Mouse (Mus musculus): Measurements from ENCODE around the gene Dnajb14.
"Not testable (repeated sequence)": the region's sequence is repeated elsewhere in the genome, so short reads cannot be mapped to it uniquely, and the experiment has no call there.

Dnajb14 gene

GRCm38 (mm10) chr3:137952914-137953880, 85.7 kb downstream of the Dnajb14 start:
- DNase-seq (ENCODE audit: low spot score): no peak

- no peak for DNase-seq (ENCODE audit: low spot score)
Observed at GRCm38 (mm10) chr3:137954256-137954916, 86.9 kb downstream of the Dnajb14 start.

- no peak for DNase-seq (ENCODE audit: low spot score)
Observed at GRCm38 (mm10) chr3:137955560-137956081, 88.1 kb downstream of the Dnajb14 start.

GRCm38 (mm10) chr3:137957864-137958263, 90.4 kb downstream of the Dnajb14 start:
- no peak for DNase-seq (ENCODE audit: low spot score)

- no peak for DNase-seq (ENCODE audit: low spot score)
Observed at GRCm38 (mm10) chr3:137958352-137958751, 90.9 kb downstream of the Dnajb14 start.

GRCm38 (mm10) chr3:137959456-137959855, 92.0 kb downstream of the Dnajb14 start:
- no peak for DNase-seq (ENCODE audit: low spot score)

GRCm38 (mm10) chr3:137961736-137962385, 94.4 kb downstream of the Dnajb14 start:
- DNase-seq (ENCODE audit: low spot score): no peak

- no peak for DNase-seq (ENCODE audit: low spot score)
Observed at GRCm38 (mm10) chr3:137963508-137963907, 96.0 kb downstream of the Dnajb14 start.

- DNase-seq (ENCODE audit: low spot score): not testable (repeated sequence)
Observed at GRCm38 (mm10) chr3:137964014-137964413, 96.5 kb downstream of the Dnajb14 start.
